Mouse (Mus musculus) stomach, embryonic 15.5 days (tissue): ENCODE results near the gene Stt3a. TPM values are rescaled to one million over a fixed set of nuclear protein-coding genes. Genes with fewer than 3 reads are reported as not detected.

Experiments
- ATAC-seq: fragments of 200-750 bp; cut with Nextera tagmentation; 2 replicates; pipeline ENCODE4 v1.8.0; 2017; ENCODE audit warnings: low read depth, moderate number of reproducible peaks, moderate TSS enrichment; ENCODE audit not compliant: insufficient read depth, low FRiP score
- H3K27ac ChIP-seq: fragments of 300-500 bp; sonication (generic); 2 replicates; pipeline ENCODE4 v1.5.1; 2015; ENCODE audit warnings: mild to moderate bottlenecking, inconsistent platforms
- H3K27me3 ChIP-seq: fragments of 300-500 bp; sonication (generic); replicated peaks from 2 replicates; pipeline ENCODE4 v1.6.1; 2015; ENCODE audit warnings: inconsistent platforms
- H3K36me3 ChIP-seq: fragments of 300-500 bp; sonication (generic); 2 replicates; pipeline ENCODE4 v1.6.1; 2015; ENCODE audit warnings: inconsistent platforms
- H3K4me1 ChIP-seq: fragments of 300-500 bp; sonication (generic); 2 replicates; pipeline ENCODE4 v1.6.1; 2015; ENCODE audit warnings: inconsistent platforms
- H3K4me2 ChIP-seq: fragments of 300-500 bp; sonication (generic); 2 replicates; pipeline ENCODE4 v1.6.1; 2015; ENCODE audit warnings: mild to moderate bottlenecking, inconsistent platforms
- H3K4me3 ChIP-seq: fragments of 300-500 bp; sonication (generic); replicated peaks from 2 replicates; pipeline ENCODE4 v1.5.1; 2015; ENCODE audit warnings: inconsistent platforms
- H3K9ac ChIP-seq: fragments of 300-500 bp; sonication (generic); 2 replicates; pipeline ENCODE4 v1.6.1; 2015; ENCODE audit warnings: inconsistent platforms
- H3K9me3 ChIP-seq: fragments of 300-500 bp; sonication (generic); 2 replicates; pipeline ENCODE4 v1.6.1; 2016; ENCODE audit warnings: inconsistent platforms
- WGBS: fragments of 180-500 bp; shearing (Covaris S2); methylation state at CpG from one replicate; pipeline ENCODE4 v1.1.7; 2015; 5-methylcytosine and 5-hydroxymethylcytosine counted together
- polyA plus RNA-seq: library from polyadenylated mRNA; unstranded; fragments of >200 nt; fragmentation: Nextera tagmentation; extraction: Ambion mirVana; gene quantifications from 2 replicates; pipeline ENCODE4 v1.2.1, GENCODE M21; 2015

Stt3a gene
- polyA plus RNA-seq, 1 experiment from 2014 or later, result 271 TPM

DNA sequence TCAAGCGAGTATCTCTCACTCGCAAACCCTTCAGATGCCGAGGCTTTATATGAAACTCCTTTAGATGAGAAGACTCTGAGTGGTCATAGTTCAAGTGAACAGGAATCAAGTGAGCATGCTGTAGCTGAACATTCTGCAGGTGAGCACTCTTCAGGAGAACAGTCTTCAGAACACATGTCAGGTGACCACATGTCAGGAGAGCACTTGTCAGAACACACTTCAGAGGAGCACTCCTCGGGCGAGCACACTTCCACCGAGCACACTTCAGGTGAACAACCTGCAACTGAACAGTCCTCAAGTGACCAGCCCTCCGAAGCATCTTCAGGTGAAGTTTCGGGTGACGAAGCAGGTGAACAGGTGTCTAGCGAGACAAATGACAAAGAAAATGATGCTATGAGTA is 73.2 kb downstream of the Stt3a start:
- no peaks in the 10 kb centered on the region for H3K9me3 ChIP-seq
- no peak overlapping the region for H3K4me3 ChIP-seq
- H3K9ac ChIP-seq, result no peak overlapping the region
- no peaks in the 10 kb centered on the region for H3K27me3 ChIP-seq
- no peaks in the 10 kb centered on the region for H3K36me3 ChIP-seq
- WGBS, result 91% methylated on average over 10 of the region's 10 CpGs
- ATAC-seq, result no peak
- no peaks in the 10 kb centered on the region for H3K4me1 ChIP-seq
- H3K27ac ChIP-seq, result no peak overlapping the region
- H3K4me2 ChIP-seq, result no peak overlapping the region

DNA sequence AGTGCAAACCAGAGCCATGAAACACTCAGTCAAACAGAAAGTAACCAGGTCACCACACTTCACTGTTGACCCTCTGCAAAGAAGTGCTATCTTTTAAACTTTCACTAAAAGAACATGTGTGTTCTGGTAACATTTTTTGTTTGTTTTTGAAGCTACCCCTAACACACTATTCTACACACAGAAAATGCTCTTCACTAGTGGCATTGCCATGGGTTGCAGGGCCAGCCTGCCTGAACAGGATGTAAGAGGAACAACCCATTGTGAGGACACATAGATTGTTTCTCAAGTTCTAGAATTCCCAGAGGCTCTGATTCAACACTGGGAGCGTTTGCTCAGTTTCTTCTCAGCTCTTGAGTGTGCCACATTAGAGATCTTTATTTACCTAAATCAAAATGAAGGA is 74.6 kb downstream of the Stt3a start, which contains the start of gene Acrv1:
Gene Acrv1 (plus strand): TSS at position 301 of the 400 bp plus-strand sequence.
- no peak within 1 kb of the TSS for H3K9ac ChIP-seq
- no peak within 1 kb of the TSS for H3K27ac ChIP-seq
- no peaks in the 10 kb centered on the region for H3K27me3 ChIP-seq
- H3K4me3 ChIP-seq, result no peak within 1 kb of the TSS
- H3K4me1 ChIP-seq, result no peaks in the 10 kb centered on the region
- no peak for ATAC-seq
- H3K9me3 ChIP-seq, result no peaks in the 10 kb centered on the region
- no peak within 1 kb of the TSS for H3K4me2 ChIP-seq
- WGBS, result 47% methylated on average over 1 of the region's 1 CpGs
- no peaks in the 10 kb centered on the region for H3K36me3 ChIP-seq

DNA sequence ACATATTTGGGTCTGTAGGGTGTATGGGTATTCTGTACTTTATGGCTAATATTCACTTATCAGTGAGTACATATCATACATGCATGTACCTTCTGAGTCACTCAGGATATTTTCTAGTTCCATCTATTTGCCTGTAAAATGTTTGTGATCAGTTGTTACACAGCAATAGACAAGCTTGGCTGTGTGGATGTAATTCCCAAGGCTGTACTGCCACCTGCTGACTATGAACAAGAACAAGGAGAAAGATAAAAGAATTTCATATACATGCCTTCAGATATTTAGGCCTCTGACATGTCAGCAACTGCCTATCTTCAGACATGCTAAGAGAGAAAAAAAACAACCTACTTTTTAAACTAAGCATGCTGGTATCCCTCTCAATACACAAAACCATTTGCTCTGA is 80.2 kb downstream of the Stt3a start:
- Histone ChIP-seq H3K36me3 (no peaks in the 10 kb centered on the region), H3K27ac (no peak overlapping the region)
- ATAC-seq, result no peak

DNA sequence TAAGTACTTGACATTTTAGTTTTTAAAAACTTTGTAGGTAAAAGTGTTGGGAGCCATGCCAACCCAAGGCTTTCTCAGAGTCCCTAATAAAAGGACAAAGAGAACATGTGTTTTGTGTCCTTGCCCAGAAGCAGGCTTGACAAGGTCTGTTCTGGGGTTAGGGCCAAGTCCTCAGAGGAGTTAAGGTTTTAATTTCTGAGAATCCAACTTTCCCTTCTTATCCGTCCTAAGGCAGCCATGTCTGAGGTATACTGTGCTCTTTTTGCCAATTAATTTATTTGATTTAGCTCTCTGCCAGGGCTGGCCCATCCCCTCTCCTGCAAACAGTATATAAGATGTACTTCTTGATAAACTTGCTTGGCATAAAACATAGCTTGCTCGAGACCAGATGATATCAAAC is 86.1 kb downstream of the Stt3a start:
- ATAC-seq, result no peak

More for the DNA sequence above, 80.2 kb downstream of the Stt3a start:
- no peaks in the 10 kb centered on the region for H3K9me3 ChIP-seq
- no peak overlapping the region for H3K4me2 ChIP-seq
- H3K4me1 ChIP-seq, result no peaks in the 10 kb centered on the region
- no peak overlapping the region for H3K9ac ChIP-seq
- H3K27me3 ChIP-seq, result no peaks in the 10 kb centered on the region
- no peak overlapping the region for H3K4me3 ChIP-seq

More for the DNA sequence above, 86.1 kb downstream of the Stt3a start:
- no peaks in the 10 kb centered on the region for H3K27me3 ChIP-seq
- 50% methylated on average over 2 of the region's 2 CpGs for WGBS
- H3K4me2 ChIP-seq, result no peak overlapping the region
- H3K4me3 ChIP-seq, result no peak overlapping the region
- no peak overlapping the region for H3K27ac ChIP-seq
- no peak overlapping the region for H3K9ac ChIP-seq
- H3K36me3 ChIP-seq, result no peaks in the 10 kb centered on the region
- H3K9me3 ChIP-seq, result no peaks in the 10 kb centered on the region
- H3K4me1 ChIP-seq, result no peaks in the 10 kb centered on the region

Other genes with a start within 250 kb of the Stt3a start
- gene Gm5615, start 225.7 kb downstream of the Stt3a start, polyA plus RNA-seq, result not detected in 2 replicates
- gene Gm17689, start 185.0 kb downstream of the Stt3a start, polyA plus RNA-seq, result not detected in 2 replicates
- gene A630095E13Rik, start 124.3 kb downstream of the Stt3a start, polyA plus RNA-seq, result not detected in 2 replicates
- gene Acrv1, start 74.5 kb downstream of the Stt3a start, polyA plus RNA-seq, result not detected in 2 replicates
- gene Chek1, start 40.6 kb downstream of the Stt3a start, polyA plus RNA-seq, result 27.6 and 29.8 TPM in 2 replicates
- 94.8 and 99.4 TPM in 2 replicates for gene Ei24, start 29.7 kb upstream of the Stt3a start, polyA plus RNA-seq
- 14.2 and 17.3 TPM in 2 replicates for gene Fez1, start 54.2 kb upstream of the Stt3a start, polyA plus RNA-seq